Mouse (Mus musculus) retina, embryonic 14.5 days (tissue): ENCODE measurements around the gene Aldh3b2.
A peak's percentile ranks its signal among the peaks of the same experiment; 100 is the strongest.

ENCODE experiments used
- DNase-seq: peaks from one replicate; pipeline ENCODE4 v3.0.0-alpha.2; 2015; ENCODE audit warnings: low spot score

Aldh3b2 gene

GRCm38 (mm10) chr19:3972229-3972628, at the start of gene Aldh3b2:
Gene Aldh3b2 (plus strand): TSS chr19:3972328.
- no peak for DNase-seq

- DNase-seq: no peak
Observed at GRCm38 (mm10) chr19:3922661-3923371, 49.3 kb upstream of the Aldh3b2 start.

- no peak for DNase-seq
Observed at GRCm38 (mm10) chr19:3923586-3923985, 48.5 kb upstream of the Aldh3b2 start.

GRCm38 (mm10) chr19:3924190-3924589, 47.9 kb upstream of the Aldh3b2 start:
- no peak for DNase-seq

- DNase-seq: no peak
Observed at GRCm38 (mm10) chr19:3924868-3925267, 47.3 kb upstream of the Aldh3b2 start.

- no peak for DNase-seq
Observed at GRCm38 (mm10) chr19:3925859-3926258, 46.3 kb upstream of the Aldh3b2 start.

GRCm38 (mm10) chr19:3926279-3926678, 45.8 kb upstream of the Aldh3b2 start:
- DNase-seq: no peak

- no peak for DNase-seq
Observed at GRCm38 (mm10) chr19:3926685-3927084, 45.4 kb upstream of the Aldh3b2 start.

- no peak for DNase-seq
Observed at GRCm38 (mm10) chr19:3927989-3928388, 44.1 kb upstream of the Aldh3b2 start.

- DNase-seq: no peak
Observed at GRCm38 (mm10) chr19:3928779-3929178, 43.3 kb upstream of the Aldh3b2 start.

- DNase-seq: no peak
Observed at GRCm38 (mm10) chr19:3929211-3929941, 42.8 kb upstream of the Aldh3b2 start, which contains the start of gene Aldh3b1. Gene Aldh3b1 (minus strand): TSS chr19:3929808.

- no peak for DNase-seq
Observed at GRCm38 (mm10) chr19:3930262-3931057, 41.7 kb upstream of the Aldh3b2 start.

GRCm38 (mm10) chr19:3931716-3932115, 40.4 kb upstream of the Aldh3b2 start:
- DNase-seq: no peak

- peak; percentile 63 for DNase-seq
Observed at GRCm38 (mm10) chr19:3935032-3935895, 36.9 kb upstream of the Aldh3b2 start, which contains the start of gene Unc93b1. Gene Unc93b1 (plus strand): TSS chr19:3935186.

- DNase-seq: peak; percentile 56
Observed at GRCm38 (mm10) chr19:3935896-3936850, 36.0 kb upstream of the Aldh3b2 start.

- no peak for DNase-seq
Observed at GRCm38 (mm10) chr19:3942315-3942714, 29.8 kb upstream of the Aldh3b2 start.

- DNase-seq: no peak
Observed at GRCm38 (mm10) chr19:3942986-3943735, 29.0 kb upstream of the Aldh3b2 start.

- DNase-seq: no peak
Observed at GRCm38 (mm10) chr19:3945872-3946564, 26.1 kb upstream of the Aldh3b2 start.

- DNase-seq: peak; percentile 89
Observed at GRCm38 (mm10) chr19:3946715-3947114, 25.4 kb upstream of the Aldh3b2 start.
